ENCODE assay signal across 14 mouse cellular contexts in genomic region chrX:133692392-133692790, GRCm38 (mm10). TPM values are rescaled to one million over a fixed set of nuclear protein-coding genes. Genes with fewer than 3 reads are reported as not detected.
DNase-seq lines count a peak whose midpoint lies in the region; ATAC-seq and TF ChIP-seq lines count a peak whose summit lies in the region.
"Had no signal": no experiment of that assay in that cellular context is flagged by ENCODE, and none has a peak within 500 bp of the region (broad histone marks: within the 10 kb centered on the region; RNA-seq: fewer than 3 reads in every experiment).

No protein-coding gene starts in this region.

- H3K4me2 ChIP-seq in heart, embryonic 16.5 days (ENCODE audit: low read depth, low read length): no peak overlapping the region

- no peak for ATAC-seq in heart, embryonic 16.5 days (replicated peaks; ENCODE audit: extremely low read depth, insufficient read depth, low FRiP score)
- ATAC-seq: forebrain, embryonic 14.5 days had no signal

- TF ChIP-seq CTCF in gastrocnemius, adult 2 months (IDR thresholded peaks at IDR 0.05): no peak
- TF ChIP-seq CTCF in cortical plate, adult 2 months (IDR thresholded peaks at IDR 0.05; ENCODE audit: extremely low read depth, insufficient read depth, low read length): no peak

- peaks cover 10% of the 10 kb centered on the region; the same call in 1 of the 2 replicates for H3K27me3 ChIP-seq in heart, embryonic 16.5 days (ENCODE audit: control insufficient read depth, insufficient read depth, low read length)
- H3K27me3 ChIP-seq in heart, embryonic 10.5 days (ENCODE audit: insufficient read depth, poor library complexity, severe bottlenecking): peaks cover 38% of the 10 kb centered on the region
- H3K27me3 ChIP-seq: hindbrain, embryonic 12.5 days; hindbrain, embryonic 15.5 days had no signal

- 28% methylated on average over 2 of the region's 2 CpGs for WGBS in heart, embryonic 16.5 days
- 46% methylated on average over 2 of the region's 2 CpGs for WGBS in heart, embryonic 10.5 days

- H3K9ac ChIP-seq in heart, embryonic 16.5 days (ENCODE audit: low read length): no peak overlapping the region
- H3K9ac ChIP-seq: embryonic facial prominence, embryonic 12.5 days; embryonic facial prominence, embryonic 15.5 days; heart, embryonic 12.5 days; heart, embryonic 15.5 days; hindbrain, embryonic 12.5 days; hindbrain, embryonic 15.5 days had no signal

- no peaks in the 10 kb centered on the region for H3K9me3 ChIP-seq in heart, embryonic 16.5 days (replicated peaks; ENCODE audit: control insufficient read depth, low read length)
- H3K9me3 ChIP-seq in heart, embryonic 10.5 days: no peaks in the 10 kb centered on the region
- H3K9me3 ChIP-seq: embryonic facial prominence, embryonic 12.5 days; embryonic facial prominence, embryonic 15.5 days; heart, embryonic 12.5 days; heart, embryonic 15.5 days; hindbrain, embryonic 12.5 days; hindbrain, embryonic 15.5 days had no signal

- peak overlapping the region; percentile 67 for H3K27ac ChIP-seq in gastrocnemius, adult 2 months
- H3K27ac ChIP-seq in heart, embryonic 16.5 days (ENCODE audit: low read length): peak overlapping the region; percentile 31; the same call in 1 of the 2 replicates
- no peak overlapping the region for H3K27ac ChIP-seq in heart, embryonic 10.5 days
- no peak overlapping the region for H3K27ac ChIP-seq in cortical plate, adult 2 months (ENCODE audit: insufficient read depth, low read length)
- H3K27ac ChIP-seq: embryonic facial prominence, embryonic 12.5 days; embryonic facial prominence, embryonic 15.5 days; heart, embryonic 15.5 days; hindbrain, embryonic 12.5 days had no signal

- no peak for DNase-seq in gastrocnemius, adult 2 months
- no peak for DNase-seq in gastrocnemius, postnatal 36 days
- no peak for DNase-seq in heart, embryonic 10.5 days (ENCODE audit: low spot score)
- DNase-seq in frontal cortex, postnatal 36 days (ENCODE audit: low spot score in 2 of 2): no peak

- no peak overlapping the region for H3K4me3 ChIP-seq in gastrocnemius, adult 2 months
- no peak overlapping the region for H3K4me3 ChIP-seq in heart, embryonic 16.5 days (ENCODE audit: low read length)
- no peak overlapping the region for H3K4me3 ChIP-seq in heart, embryonic 10.5 days
- peak overlapping the region; percentile 44; the same call in 1 of the 2 replicates for H3K4me3 ChIP-seq in cortical plate, adult 2 months (ENCODE audit: insufficient read depth, low read length)

- TF ChIP-seq POLR2A in cortical plate, adult 2 months (IDR thresholded peaks at IDR 0.05; ENCODE audit: extremely low read depth, insufficient read depth, low read length): no peak

- no peaks in the 10 kb centered on the region for H3K36me3 ChIP-seq in heart, embryonic 16.5 days (ENCODE audit: control insufficient read depth, insufficient read depth)
- no peaks in the 10 kb centered on the region for H3K36me3 ChIP-seq in heart, embryonic 10.5 days
- H3K36me3 ChIP-seq: embryonic facial prominence, embryonic 12.5 days; embryonic facial prominence, embryonic 15.5 days; heart, embryonic 12.5 days; heart, embryonic 15.5 days; hindbrain, embryonic 12.5 days; hindbrain, embryonic 15.5 days had no signal

- H3K4me1 ChIP-seq in heart, embryonic 16.5 days (ENCODE audit: control insufficient read depth, insufficient read depth, low read length): no peaks in the 10 kb centered on the region
- no peaks in the 10 kb centered on the region for H3K4me1 ChIP-seq in heart, embryonic 10.5 days
- no peaks in the 10 kb centered on the region; the same call in 1 of the 2 replicates for H3K4me1 ChIP-seq in cortical plate, adult 2 months (ENCODE audit: control insufficient read depth, insufficient read depth, low read length)
- H3K4me1 ChIP-seq: embryonic facial prominence, embryonic 12.5 days; embryonic facial prominence, embryonic 15.5 days; heart, embryonic 15.5 days; hindbrain, embryonic 12.5 days had no signal

- intact Hi-C loops in gastrocnemius, adult 2 months (cut with DNase I): no loop called here
- intact Hi-C loops in gastrocnemius, postnatal 36 days (cut with DNase I): no loop called here

RNA-seq across cellular contexts. Expression of gene Pcdh19, which starts 3.6 kb away (rescaled TPM):
- 1 to 10 TPM; 3.1 to 4.4 TPM for total RNA-seq in gastrocnemius, adult 2 months (2021)
- total RNA-seq in gastrocnemius, postnatal 36 days (2021): 1 to 10 TPM; 2.8 to 3.5 TPM
- polyA plus RNA-seq in heart, embryonic 16.5 days (2015; fragmentation: Nextera tagmentation; extraction: Ambion mirVana): 0.95 and 1.00 TPM in 2 replicates
- polyA plus RNA-seq in heart, embryonic 10.5 days (2016; fragmentation: Nextera tagmentation; extraction: Ambion mirVana): 0.48 and 0.49 TPM in 2 replicates
- polyA plus RNA-seq in cortical plate, adult 2 months (2012; rRNA removed): 10.9 and 11.4 TPM in 2 replicates
- total RNA-seq: hematopoietic stem cell, adult 5-6 weeks had no signal

Comparison
In these comparisons a context has a peak if more than half of its experiments do, and no peak if none do; other contexts are left out.
1. H3K27ac ChIP-seq: peak in gastrocnemius, adult 2 months (single experiment) and heart, embryonic 16.5 days (single experiment); none in heart, embryonic 10.5 days (single experiment) and cortical plate, adult 2 months (single experiment).